Comparison of ENCODE assay signal across 13 mouse cellular contexts in genomic region chr5:147269926-147270672, GRCm38 (mm10). TPM values are rescaled to one million over a fixed set of nuclear protein-coding genes. Genes with fewer than 3 reads are reported as not detected.
A peak's percentile ranks its signal among the peaks of the same experiment; 100 is the strongest.
DNase-seq lines count a peak whose midpoint lies in the region; ATAC-seq and TF ChIP-seq lines count a peak whose summit lies in the region.
"Had no signal": no experiment of that assay in that cellular context is flagged by ENCODE, and none has a peak within 500 bp of the region (broad histone marks: within the 10 kb centered on the region; RNA-seq: fewer than 3 reads in every experiment).

TSS of gene Pdx1 (plus strand) at chr5:147269959.

- under 1% methylated on average over 44 of the region's 44 CpGs for WGBS in forebrain, embryonic 11.5 days
- 4% methylated on average over 44 of the region's 44 CpGs for WGBS in forebrain, postnatal 0 days
- WGBS in liver, embryonic 11.5 days, result 2% methylated on average over 44 of the region's 44 CpGs
- 1% methylated on average over 44 of the region's 44 CpGs for WGBS in embryonic facial prominence, embryonic 13.5 days
- WGBS in midbrain, embryonic 14.5 days, result 1% methylated on average over 44 of the region's 44 CpGs

- H3K9ac ChIP-seq in forebrain, embryonic 11.5 days (ENCODE audit: low read length), result no peak within 1 kb of the TSS
- no peak within 1 kb of the TSS for H3K9ac ChIP-seq in forebrain, postnatal 0 days
- H3K9ac ChIP-seq in liver, embryonic 11.5 days (ENCODE audit: low read depth, low read length), result no peak within 1 kb of the TSS
- no peak within 1 kb of the TSS for H3K9ac ChIP-seq in embryonic facial prominence, embryonic 13.5 days
- H3K9ac ChIP-seq in midbrain, embryonic 14.5 days (replicated peaks; ENCODE audit: low read length), result no peak within 1 kb of the TSS

- H3K36me3 ChIP-seq in forebrain, embryonic 11.5 days (ENCODE audit: control insufficient read depth, insufficient read depth, low read length), result no peaks in the 10 kb centered on the region
- H3K36me3 ChIP-seq in forebrain, postnatal 0 days (ENCODE audit: insufficient read depth), result no peaks in the 10 kb centered on the region
- no peaks in the 10 kb centered on the region for H3K36me3 ChIP-seq in liver, embryonic 11.5 days (ENCODE audit: control insufficient read depth, insufficient read depth, low read length)
- no peaks in the 10 kb centered on the region for H3K36me3 ChIP-seq in embryonic facial prominence, embryonic 13.5 days
- no peaks in the 10 kb centered on the region for H3K36me3 ChIP-seq in midbrain, embryonic 14.5 days (ENCODE audit: control insufficient read depth, insufficient read depth, low read length)

- peak; percentile 63 for DNase-seq in forebrain, embryonic 11.5 days (ENCODE audit: low spot score)
- DNase-seq in forebrain, postnatal 0 days, result no peak
- peak; percentile 45 for DNase-seq in liver, embryonic 11.5 days (ENCODE audit: low spot score)
- no peak for DNase-seq in liver
- peak; percentile 13 for DNase-seq in midbrain, embryonic 14.5 days
- no peak for DNase-seq in cerebellum, adult 8-10 months
- DNase-seq: adrenal gland, adult 8-10 months; B cell, adult 2 months; lung, adult 18-20 months; thymus, postnatal 14 days had no signal

- no peak within 1 kb of the TSS for H3K4me3 ChIP-seq in forebrain, embryonic 11.5 days (ENCODE audit: low read depth, low read length)
- H3K4me3 ChIP-seq in forebrain, postnatal 0 days (ENCODE audit: low read depth, low read length), result no peak within 1 kb of the TSS
- peak within 1 kb of the TSS; percentile 11; the same call in 1 of the 2 replicates for H3K4me3 ChIP-seq in liver, embryonic 11.5 days (ENCODE audit: low read depth, low read length)
- peak within 1 kb of the TSS; percentile 8; the same call in 1 of the 2 replicates for H3K4me3 ChIP-seq in embryonic facial prominence, embryonic 13.5 days
- no peak within 1 kb of the TSS for H3K4me3 ChIP-seq in midbrain, embryonic 14.5 days (replicated peaks; ENCODE audit: low read depth, low read length)

- peaks cover 93% of the 10 kb centered on the region for H3K27me3 ChIP-seq in forebrain, embryonic 11.5 days (ENCODE audit: control insufficient read depth, insufficient read depth, low read length)
- peaks cover 88% of the 10 kb centered on the region for H3K27me3 ChIP-seq in forebrain, postnatal 0 days (ENCODE audit: insufficient read depth, low read length)
- H3K27me3 ChIP-seq in liver, embryonic 11.5 days (replicated peaks; ENCODE audit: control insufficient read depth, insufficient read depth, low read length), result peaks cover 94% of the 10 kb centered on the region
- peaks cover 99% of the 10 kb centered on the region for H3K27me3 ChIP-seq in embryonic facial prominence, embryonic 13.5 days
- peaks cover 98% of the 10 kb centered on the region for H3K27me3 ChIP-seq in midbrain, embryonic 14.5 days (ENCODE audit: control insufficient read depth, insufficient read depth, low read length)

- H3K4me1 ChIP-seq in forebrain, embryonic 11.5 days (replicated peaks; ENCODE audit: control insufficient read depth, insufficient read depth, low read length), result no peaks in the 10 kb centered on the region
- H3K4me1 ChIP-seq in forebrain, postnatal 0 days (ENCODE audit: insufficient read depth), result no peaks in the 10 kb centered on the region
- no peaks in the 10 kb centered on the region for H3K4me1 ChIP-seq in liver, embryonic 11.5 days (replicated peaks; ENCODE audit: control insufficient read depth, insufficient read depth, low read length)
- H3K4me1 ChIP-seq in embryonic facial prominence, embryonic 13.5 days, result peaks cover 6% of the 10 kb centered on the region; the same call in 1 of the 2 replicates
- H3K4me1 ChIP-seq in midbrain, embryonic 14.5 days (ENCODE audit: control insufficient read depth, insufficient read depth, low read length), result no peaks in the 10 kb centered on the region

- TF ChIP-seq CTCF in forebrain, postnatal 0 days (IDR thresholded peaks at IDR 0.05; ENCODE audit: low read depth), result no peak

- no peak within 1 kb of the TSS for H3K27ac ChIP-seq in forebrain, embryonic 11.5 days (ENCODE audit: low read depth, low read length)
- H3K27ac ChIP-seq in forebrain, postnatal 0 days (ENCODE audit: low read depth, low read length), result no peak within 1 kb of the TSS
- no peak within 1 kb of the TSS for H3K27ac ChIP-seq in liver, embryonic 11.5 days (ENCODE audit: low read depth, low read length)
- H3K27ac ChIP-seq in embryonic facial prominence, embryonic 13.5 days, result no peak within 1 kb of the TSS
- no peak within 1 kb of the TSS for H3K27ac ChIP-seq in midbrain, embryonic 14.5 days (replicated peaks; ENCODE audit: low read depth, low read length)

- no peaks in the 10 kb centered on the region for H3K9me3 ChIP-seq in forebrain, embryonic 11.5 days (ENCODE audit: control insufficient read depth, low read length)
- no peaks in the 10 kb centered on the region for H3K9me3 ChIP-seq in forebrain, postnatal 0 days (ENCODE audit: low read length)
- no peaks in the 10 kb centered on the region for H3K9me3 ChIP-seq in liver, embryonic 11.5 days (ENCODE audit: control insufficient read depth, low read length)
- H3K9me3 ChIP-seq in embryonic facial prominence, embryonic 13.5 days, result no peaks in the 10 kb centered on the region
- no peaks in the 10 kb centered on the region for H3K9me3 ChIP-seq in midbrain, embryonic 14.5 days (ENCODE audit: control insufficient read depth, low read length)

- 0 out of 2 replicates have a peak, but pooled peaks have one; percentile 53 for ATAC-seq in forebrain, embryonic 11.5 days (replicated peaks; ENCODE audit: low FRiP score)
- no peak for ATAC-seq in forebrain, postnatal 0 days
- 0 out of 2 replicates have a peak, but pooled peaks have one; percentile 15 for ATAC-seq in liver, embryonic 11.5 days (replicated peaks; ENCODE audit: low FRiP score)
- ATAC-seq in embryonic facial prominence, embryonic 13.5 days (ENCODE audit: insufficient number of reproducible peaks, insufficient read depth, low FRiP score, low TSS enrichment, low read depth), result peak; percentile 32; the same call in 1 of the 2 replicates
- no peak for ATAC-seq in midbrain, embryonic 14.5 days (ENCODE audit: low FRiP score, low TSS enrichment)
- no peak for ATAC-seq in CD4-positive, CD25-positive, alpha-beta regulatory T cell, adult 4 months

- H3K4me2 ChIP-seq in forebrain, embryonic 11.5 days (ENCODE audit: low read depth, low read length, severe bottlenecking), result no peak within 1 kb of the TSS
- no peak within 1 kb of the TSS for H3K4me2 ChIP-seq in forebrain, postnatal 0 days (ENCODE audit: low read depth)
- peak within 1 kb of the TSS; percentile 12 for H3K4me2 ChIP-seq in liver, embryonic 11.5 days
- H3K4me2 ChIP-seq in embryonic facial prominence, embryonic 13.5 days, result no peak within 1 kb of the TSS
- H3K4me2 ChIP-seq in midbrain, embryonic 14.5 days (ENCODE audit: low read length), result no peak within 1 kb of the TSS

RNA-seq across cellular contexts. Expression of gene Pdx1, which starts in this region (rescaled TPM):
- not detected in 2 replicates for polyA plus RNA-seq in forebrain, embryonic 11.5 days (2014; fragmentation: Nextera tagmentation; extraction: Ambion mirVana)
- not detected in 2 replicates for total RNA-seq in forebrain, postnatal 0 days (2014; rRNA removed)
- polyA plus RNA-seq in forebrain, postnatal 0 days (2015; fragmentation: Nextera tagmentation; extraction: Ambion mirVana), result not detected in 2 replicates
- polyA plus RNA-seq in liver, embryonic 11.5 days (2014; fragmentation: Nextera tagmentation; extraction: Ambion mirVana), result 0.47 and 0.94 TPM in 2 replicates
- not detected in 2 replicates for polyA plus RNA-seq in embryonic facial prominence, embryonic 13.5 days (2015; fragmentation: Nextera tagmentation; extraction: Ambion mirVana)
- not detected in 2 replicates for polyA plus RNA-seq in midbrain, embryonic 14.5 days (2014; fragmentation: Nextera tagmentation; extraction: Ambion mirVana)
- polyA plus RNA-seq in CD4-positive, CD25-positive, alpha-beta regulatory T cell, adult 4 months (2017; shearing (Covaris generic)), result not detected
- total RNA-seq: adrenal gland, adult 8-10 months; heart, postnatal 10 days had no signal

Comparison
In these comparisons a context has a peak if more than half of its experiments do, and no peak if none do; other contexts are left out.
1. Peak in DNase-seq and ATAC-seq in forebrain, embryonic 11.5 days; RNA of the gene not detected or under 1 TPM.
2. Peak in DNase-seq, ATAC-seq, H3K4me3 ChIP-seq and H3K4me2 ChIP-seq in liver, embryonic 11.5 days; RNA of the gene not detected or under 1 TPM.
3. Peak in ATAC-seq and H3K4me3 ChIP-seq in embryonic facial prominence, embryonic 13.5 days; RNA of the gene not detected or under 1 TPM.
4. Peak in DNase-seq in midbrain, embryonic 14.5 days; RNA of the gene not detected or under 1 TPM.